Mouse (Mus musculus) urinary bladder, postnatal 10 days (tissue): Measurements from ENCODE around the gene Cspg4.

Source experiments
- DNase-seq: peaks from one replicate; pipeline ENCODE4 v3.0.0; 2022; ENCODE audit warnings: low spot score

Gene Cspg4

DNA sequence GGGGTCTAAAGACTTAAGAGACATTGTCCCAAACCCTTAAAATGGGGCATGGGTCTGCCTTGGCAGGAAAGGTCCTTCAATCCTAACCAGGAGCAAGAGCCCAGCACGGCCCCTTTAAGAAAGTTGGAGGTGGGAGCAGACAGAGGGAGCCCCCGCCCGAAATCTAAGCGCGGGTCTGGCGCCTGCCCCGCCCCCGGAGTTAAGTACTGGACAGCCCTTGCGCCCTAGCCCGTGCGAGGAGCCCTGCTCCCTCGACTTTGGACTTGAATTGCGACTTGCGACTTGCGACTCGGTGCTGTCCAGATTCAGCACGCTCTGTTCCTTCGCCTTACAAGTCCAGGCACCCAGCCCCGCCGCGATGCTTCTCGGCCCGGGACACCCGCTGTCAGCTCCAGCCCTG lies at the start of gene Cspg4:
Cspg4 (plus strand) TSS at position 202 of the 400 bp plus-strand sequence.
- DNase-seq, result no peak

DNA sequence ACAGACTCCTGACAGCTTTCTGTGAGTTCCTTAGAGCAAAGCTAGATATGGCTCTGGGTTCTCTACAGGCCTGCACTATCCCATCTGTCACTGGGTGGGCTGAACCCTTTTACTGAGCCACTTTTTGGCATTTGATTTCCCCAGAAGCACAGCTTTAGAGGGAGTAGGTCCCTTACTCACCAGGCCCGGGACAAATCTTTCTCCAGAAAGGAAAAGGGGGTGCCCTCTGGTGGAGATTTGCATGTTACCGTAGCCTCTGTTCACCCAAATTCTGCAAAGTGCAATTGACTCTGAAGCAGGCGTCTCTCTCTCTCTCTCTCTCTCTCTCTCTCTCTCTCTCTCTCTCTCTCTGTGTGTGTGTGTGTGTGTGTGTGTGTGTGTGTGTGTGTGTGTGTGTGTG lies 39.9 kb upstream of the Cspg4 start:
- DNase-seq, result no peak

DNA sequence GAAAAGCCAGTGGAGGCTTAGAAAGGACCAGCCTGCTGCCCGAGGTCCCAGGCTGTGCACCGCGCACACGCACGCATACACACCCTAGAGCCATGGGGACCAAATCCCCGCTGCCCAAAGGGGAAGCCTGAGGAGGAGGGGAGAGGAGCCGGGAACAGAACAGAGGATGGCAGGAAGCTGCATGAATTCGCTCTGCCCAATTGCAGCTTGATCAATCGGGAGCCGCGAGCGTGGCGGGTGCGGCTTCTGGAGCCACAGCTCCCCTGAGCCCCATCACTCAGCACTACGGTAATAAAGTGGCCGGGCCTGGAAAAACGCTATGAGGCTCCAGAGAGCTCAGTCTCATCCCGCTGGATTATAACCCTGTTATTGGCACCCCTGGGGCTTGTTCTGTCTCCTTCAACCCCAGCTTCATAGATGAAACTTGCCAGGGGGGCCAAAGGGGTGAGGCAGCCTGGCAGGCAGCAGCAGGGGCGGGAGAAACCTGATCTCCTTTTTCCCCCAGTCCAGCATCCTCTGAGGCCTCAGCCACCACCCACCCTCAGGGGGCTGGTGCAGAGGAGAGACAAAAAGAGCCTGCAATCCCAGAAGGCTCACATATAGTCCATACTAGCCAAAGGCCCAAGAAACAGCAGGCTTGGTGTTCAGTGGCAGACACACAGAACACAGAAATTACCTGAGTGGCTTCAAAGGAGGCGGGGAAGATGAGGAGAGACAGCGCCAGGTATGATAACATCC lies 39.2 kb upstream of the Cspg4 start:
- DNase-seq, result no peak

DNA sequence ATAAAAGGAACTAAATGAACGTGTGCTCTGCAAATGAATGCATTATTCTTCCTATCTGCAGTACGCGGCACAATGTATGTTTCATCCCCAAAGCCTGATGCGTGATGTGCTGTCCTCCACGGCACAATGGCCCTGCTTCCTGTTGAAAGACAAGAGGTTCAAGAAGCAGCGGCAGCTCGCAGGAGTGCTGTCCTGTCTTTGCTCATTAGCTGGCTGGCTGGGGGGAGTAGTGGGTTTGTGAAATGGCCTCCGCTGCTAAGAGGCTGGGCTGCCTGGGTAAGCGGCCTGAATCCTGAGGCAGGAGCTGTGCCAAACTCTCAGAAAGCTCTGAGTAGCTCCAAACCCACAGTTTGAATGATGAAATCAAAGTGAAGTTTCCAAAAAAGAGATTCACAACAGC lies 36.7 kb upstream of the Cspg4 start:
- no peak for DNase-seq

DNA sequence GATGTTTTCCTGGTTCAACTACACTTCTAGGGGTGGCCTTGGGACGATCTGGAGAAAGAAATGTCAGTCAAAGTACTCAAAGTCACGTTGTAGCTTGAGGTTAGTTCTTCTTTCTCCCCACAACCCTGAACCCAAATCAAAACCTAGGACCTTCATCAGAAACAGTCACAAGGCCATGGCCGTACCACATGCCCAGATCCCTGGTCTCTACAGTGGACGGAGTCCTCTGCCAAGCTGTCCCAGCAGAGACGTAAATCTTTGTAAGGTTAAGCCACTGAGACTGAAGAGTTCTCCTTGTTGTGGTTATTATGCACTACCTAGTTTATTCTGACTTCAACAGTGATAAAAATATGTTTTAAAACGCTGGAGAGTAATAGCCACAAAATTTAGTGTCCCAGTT lies 36.0 kb upstream of the Cspg4 start:
- DNase-seq, result no peak

DNA sequence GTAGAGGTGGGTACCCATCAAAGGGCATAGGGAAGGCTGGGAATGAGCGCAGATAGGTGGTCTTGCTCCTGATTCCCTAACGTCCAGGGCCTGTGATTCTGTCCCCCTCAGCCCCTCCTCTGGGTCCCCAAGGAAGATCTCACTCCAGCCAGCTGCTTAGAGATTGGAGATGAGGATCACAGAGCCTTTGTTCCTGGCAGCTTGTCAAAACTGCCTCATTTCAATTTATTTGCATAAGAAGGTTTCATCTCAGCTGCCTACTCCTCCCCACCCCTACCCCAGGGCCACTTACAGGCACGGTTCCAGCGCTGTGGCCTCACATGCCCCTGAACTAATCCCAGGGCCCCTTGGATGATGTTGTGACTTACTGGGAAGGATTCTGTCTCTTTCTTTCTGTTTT lies 34.7 kb upstream of the Cspg4 start:
- no peak for DNase-seq

DNA sequence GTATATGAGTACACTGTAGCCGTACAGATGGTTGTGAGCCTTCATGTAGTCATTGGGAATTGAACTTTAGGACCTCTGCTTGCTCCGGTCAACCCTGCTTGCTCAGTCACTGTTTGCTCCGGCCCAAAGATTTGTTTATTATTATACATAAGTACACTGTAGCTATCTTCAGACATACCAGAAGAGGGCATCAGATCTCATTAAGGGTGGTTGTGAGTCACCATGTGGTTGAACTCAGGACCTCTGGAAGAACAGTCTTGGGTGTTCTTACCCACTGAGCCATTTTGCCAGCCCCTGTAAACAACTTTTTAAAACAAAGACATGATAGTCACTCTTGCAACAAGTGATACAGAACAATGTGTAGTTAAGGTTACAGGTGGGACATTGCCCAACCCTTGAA lies 32.9 kb upstream of the Cspg4 start:
- no peak for DNase-seq

DNA sequence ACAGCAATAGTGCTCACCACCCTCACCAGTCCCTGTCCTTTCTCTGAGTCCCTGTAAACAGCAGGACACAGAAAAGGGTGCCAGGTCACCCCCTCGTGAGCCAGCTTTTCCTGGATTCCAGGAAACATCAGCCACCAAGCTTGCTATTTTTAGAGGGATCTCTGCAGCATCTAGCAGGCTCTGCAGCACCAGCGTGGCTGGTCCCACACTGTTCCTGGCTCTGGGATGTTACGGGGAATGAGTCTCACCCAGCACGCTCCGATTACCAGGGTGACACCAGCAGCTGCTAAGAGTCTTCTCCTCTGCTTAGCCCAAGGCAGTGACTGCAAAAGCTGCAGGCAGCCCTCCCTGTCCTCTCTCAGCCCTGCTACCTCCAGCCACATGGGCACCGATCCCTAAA lies 31.9 kb upstream of the Cspg4 start:
- DNase-seq, result no peak

DNA sequence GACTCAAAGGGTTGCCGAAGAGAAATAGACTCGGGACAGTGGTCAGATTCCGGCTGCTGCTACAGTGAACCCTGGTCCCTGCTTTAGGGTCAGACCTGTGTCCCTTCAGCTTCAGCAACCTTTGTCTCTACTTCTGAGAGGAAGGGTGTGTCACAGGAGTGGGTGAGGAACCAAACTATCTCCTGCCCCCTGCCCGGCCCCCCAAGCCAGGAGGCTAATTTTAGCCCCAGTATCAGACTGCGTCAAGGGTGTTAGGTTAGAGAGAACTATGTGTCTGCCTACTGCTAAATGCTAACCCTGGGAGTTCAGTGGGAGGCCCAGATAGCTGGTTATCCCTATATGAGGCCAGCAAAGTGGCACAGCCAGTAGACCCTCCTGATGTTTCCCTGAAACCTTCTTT lies 29.7 kb upstream of the Cspg4 start:
- no peak for DNase-seq

DNA sequence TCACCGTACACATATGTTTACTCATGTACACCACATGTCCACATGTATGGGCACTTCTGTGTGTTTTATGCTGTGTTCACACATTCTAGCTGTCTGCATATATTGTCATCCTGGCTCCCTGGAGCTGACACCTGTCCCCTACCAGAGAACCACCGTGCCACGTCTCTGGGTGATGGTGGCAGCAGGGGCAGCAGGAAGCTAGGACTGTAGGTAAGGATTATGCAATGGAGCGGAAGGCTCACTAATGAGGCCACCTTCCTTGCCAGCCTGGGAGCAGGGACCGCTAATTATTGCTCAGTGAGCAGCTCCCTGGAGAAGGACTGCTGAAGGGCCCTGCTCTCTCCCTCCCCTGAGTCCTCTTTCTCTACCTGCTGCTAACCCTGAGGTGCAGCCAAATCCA lies 24.1 kb upstream of the Cspg4 start:
- no peak for DNase-seq

DNA sequence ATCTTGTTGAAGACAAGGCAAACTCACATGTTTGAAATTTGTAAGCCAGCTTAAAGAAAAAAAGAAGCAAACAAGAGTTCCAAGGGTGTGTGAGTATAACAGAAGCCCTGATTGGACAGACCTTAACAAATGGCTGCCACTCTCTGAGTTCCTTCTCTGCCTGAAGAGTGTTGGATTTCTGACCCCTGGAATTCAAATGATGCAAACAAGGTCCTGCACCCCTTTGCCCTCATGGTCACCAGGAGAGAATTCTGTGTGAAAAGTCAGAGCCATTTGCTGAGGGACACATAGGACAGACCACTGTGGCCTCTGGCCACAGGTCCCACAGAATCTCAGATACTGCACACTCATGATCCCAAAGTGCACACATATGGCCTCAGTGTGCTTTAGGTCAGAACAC lies 23.0 kb upstream of the Cspg4 start:
- no peak for DNase-seq

DNA sequence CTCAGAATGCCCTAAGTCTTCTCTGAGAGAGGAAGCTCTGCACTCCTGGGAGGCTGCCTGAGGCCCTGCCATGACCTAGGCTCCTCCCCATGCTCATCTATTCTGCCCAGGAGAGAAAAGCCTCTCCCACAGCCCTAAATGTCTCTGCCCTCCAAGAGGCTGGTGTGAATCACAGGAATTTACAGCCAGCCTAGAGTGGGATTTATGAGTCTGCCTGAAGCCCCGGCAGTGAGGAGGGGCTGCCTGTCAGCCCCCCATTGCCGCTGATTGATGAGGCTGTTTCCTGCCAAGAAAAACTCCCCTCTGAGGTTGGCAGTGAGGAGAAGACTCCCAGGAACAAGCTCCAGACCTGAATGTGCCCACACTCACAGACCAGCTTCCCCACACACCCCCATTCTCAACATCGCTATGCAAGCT lies 22.5 kb upstream of the Cspg4 start:
- DNase-seq, result no peak

DNA sequence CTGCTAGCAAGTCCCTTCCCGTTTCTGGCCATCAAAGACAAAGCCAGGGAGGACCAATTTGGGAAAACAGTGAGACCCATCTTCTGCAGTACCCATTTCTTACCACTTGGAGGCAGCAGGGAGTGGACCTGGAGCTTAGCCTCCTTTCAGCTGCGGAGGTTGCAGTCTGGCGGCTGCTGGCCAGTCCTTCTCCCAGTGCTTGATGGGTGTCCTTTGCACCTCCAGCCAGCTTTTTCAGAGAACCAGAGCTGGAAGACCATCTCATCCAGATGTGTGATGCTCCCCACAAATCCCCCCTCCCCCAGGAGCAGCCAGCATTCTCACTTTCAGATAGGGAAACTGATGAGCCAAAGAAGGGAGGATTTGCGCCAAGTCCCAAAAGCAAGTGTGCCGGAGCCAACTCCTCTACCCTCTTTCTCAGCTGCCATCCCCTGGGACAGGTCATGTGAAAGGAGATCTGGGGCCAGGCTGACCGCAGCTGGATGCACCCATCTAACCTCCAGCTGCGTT lies 21.1 kb upstream of the Cspg4 start:
- peak; percentile 30 for DNase-seq

DNA sequence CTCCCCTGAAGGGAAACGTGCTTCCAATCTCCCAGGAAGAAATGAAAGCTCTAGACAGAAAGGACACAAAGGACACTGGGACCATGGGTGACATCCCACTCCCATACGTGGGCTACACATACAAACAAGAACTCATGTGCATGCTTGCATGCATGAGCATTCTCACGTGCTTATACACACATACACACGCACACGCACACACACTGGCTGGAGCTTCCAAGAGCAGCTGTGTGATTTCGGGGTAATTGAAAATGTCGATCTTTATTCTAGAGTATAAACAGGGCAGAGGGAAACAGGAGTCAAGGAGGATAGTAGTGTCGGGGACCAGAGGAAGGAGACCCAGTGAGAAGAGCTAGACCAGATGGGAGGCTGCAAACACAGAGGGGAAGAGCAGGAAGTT lies 20.2 kb upstream of the Cspg4 start:
- no peak for DNase-seq

DNA sequence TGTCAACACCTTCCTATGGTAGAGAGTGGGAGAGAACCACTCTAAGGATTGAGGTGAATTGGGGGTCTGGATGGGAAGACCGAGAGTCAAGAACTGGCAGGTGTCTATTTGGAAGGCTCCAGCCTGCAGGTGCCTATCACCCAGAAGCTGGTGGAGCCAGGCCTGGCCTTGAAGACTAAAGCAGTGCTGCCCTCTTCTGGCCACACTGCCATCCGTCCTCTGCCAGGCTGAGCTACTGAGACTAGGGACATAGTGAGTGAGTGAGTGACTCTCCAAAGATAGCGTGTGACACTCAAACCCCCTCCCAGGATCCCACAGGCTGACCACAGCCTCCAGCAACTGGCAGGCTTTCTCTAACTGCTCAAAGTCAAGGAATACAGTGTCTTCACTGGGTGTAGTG lies 17.3 kb upstream of the Cspg4 start:
- no peak for DNase-seq

DNA sequence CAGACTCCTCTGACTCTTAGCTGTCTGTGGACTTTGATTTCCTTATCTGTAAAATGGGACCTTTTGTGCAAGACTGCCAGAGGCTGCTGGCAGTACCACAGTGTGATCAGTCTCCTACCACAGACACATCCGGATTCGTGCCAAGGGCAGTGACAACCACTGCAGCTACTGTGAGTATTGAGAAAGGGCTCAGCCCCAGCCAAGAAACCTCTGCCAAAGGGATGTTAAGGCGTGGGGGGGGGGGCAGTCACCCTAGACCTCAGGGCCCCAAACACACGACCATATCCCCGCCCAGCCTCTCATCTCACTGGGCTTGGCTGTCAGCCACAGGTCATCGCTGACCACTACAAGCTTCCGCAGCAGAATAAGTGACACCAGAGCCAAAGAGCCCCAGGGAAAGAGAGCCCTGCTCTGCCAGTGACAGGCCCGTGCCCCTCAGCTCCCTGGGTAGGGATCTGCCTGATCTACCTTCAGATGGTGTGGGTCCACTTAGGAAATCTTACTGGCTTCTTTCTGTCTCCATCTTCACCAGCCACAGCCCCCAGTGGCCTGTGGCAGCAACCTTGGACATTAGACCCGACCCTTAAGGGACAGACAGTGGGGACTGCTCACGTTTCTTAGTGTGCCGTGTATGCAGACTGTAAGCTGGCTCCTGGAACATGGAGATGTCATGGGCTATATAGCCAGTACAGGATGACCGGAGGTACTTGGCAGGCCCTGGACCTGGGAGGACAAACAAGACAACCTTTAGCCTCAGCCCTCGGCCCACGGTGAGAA lies 14.5 kb upstream of the Cspg4 start:
- no peak for DNase-seq

DNA sequence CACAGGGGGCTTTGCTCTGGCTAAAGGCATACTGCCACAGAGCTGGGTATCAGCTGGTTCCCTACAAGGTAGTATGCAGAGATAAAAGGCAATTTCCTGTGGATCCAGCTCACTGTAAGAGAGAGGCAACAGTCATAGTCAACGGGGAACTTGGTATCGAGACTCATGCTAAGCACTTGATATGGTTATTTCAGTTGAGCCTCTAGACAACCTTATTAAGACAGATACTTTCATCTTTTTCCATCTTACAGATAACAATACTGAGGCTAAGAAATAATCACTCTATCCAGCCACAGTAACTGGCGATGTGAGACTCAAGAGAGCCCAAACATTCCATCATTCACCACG lies 14.0 kb upstream of the Cspg4 start:
- no peak for DNase-seq

DNA sequence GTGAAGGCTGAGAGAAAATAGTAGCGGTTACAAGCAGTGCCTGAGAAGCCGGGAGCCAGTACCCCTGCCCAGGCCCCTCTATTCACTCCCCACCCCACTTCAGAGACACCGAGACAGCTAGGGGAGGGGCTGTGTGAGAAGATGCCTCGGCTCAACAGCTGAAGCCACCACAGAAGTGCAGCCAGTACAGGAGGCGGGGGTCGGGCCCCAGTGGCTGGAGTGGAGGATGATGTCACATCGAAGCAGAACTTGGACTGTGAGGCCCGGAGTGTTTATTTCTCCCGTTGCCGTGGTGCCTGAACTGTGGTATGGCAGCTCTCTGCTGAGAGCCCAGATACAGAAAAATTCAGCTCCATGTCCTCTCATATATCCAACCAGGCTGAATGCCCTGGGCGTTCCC lies 13.1 kb upstream of the Cspg4 start:
- no peak for DNase-seq

DNA sequence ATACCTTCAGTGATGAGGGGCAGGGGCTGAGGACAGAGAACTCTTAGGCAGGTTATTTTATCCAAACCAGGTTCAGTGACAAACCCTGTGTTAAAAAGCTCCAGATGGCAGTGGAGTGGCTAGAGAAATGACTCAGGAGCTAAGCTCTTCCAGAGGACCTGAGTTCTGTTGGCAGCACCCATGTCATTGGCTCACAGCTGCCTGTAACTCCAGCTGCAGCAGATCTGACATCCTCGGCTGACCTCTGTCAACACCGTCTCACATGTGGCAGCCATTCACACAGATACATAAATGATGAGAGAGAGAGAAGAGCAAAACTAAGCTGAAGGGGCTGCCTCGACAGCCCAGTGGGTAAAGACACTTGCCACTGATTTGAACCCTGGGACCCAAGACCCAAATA lies 7.4 kb upstream of the Cspg4 start:
- no peak for DNase-seq

DNA sequence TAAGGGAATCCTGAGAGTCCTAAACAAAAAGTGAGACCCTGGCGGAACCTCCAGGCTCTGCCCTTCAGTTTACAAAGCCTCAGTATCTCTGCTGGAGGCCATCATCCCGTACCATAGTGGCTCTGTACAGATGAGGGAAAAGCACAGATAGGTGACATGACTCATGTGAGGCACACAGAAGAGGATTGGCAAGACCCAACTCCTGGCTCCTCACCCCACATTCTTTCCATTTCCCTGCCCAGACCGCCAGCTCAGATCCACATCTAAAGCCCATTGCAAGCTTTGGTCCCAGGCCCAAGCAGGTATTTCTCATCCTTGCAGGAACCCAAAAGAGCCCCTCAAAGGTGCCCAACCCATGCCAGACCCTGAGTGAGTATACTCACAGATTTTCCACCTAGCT lies 4.8 kb upstream of the Cspg4 start:
- no peak for DNase-seq

DNA sequence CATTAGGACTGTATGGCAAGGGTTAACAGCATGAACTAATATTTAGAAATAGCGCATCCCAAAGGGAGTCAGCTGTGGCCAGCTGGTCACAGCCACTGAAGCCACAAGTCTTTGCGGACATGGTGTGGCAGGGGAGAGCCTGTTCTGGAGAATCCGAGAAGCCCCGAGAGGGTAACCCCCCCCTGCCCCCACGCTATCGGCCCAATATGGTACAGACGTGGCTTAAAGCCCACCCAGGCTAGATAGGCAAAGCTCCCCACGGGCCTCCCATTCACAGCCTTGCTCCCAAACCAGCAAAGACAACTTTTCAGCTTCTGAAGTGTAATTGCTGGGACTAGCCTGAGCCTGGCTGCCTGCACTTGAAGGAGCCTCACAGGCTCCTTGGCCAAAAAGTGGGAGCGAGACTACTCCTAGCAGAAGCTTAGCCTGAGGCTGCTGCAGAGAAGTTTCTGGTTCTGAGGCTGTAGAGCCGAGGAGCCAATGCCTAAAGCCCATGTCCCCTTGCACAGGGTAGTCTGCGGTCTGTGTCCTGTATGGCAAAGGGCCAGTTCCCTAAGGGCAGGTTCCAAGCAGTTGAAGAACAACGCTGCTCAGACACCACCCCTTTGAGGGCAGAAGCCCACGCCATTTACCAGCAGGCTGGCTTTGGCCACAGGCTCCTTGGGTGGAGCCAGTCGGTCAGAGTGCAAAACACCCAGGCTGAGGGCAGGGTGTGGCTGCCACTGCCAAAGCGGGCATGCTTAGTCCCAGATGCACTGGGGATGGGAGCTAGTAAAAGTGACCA lies 4.2 kb upstream of the Cspg4 start:
- DNase-seq, result no peak

DNA sequence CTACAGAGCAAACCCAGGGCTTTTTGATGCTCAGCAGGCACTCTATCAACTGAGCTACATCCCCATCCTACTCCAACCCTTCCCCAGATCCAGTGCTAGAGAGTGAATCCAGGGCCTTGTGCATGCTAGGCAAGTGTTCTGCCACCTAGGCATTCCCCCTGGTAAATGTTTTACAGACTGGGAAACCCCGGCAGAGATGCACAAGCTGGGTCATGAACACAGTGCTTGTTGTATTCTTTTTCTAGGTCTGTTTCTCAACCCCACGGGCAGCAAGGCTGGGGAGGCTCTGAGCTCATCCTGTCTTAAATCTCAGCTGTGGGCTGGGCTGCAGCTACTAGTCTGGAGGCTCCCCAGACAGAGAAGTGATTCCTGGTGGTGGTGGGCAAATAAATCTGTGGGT lies 2.0 kb upstream of the Cspg4 start:
- no peak for DNase-seq

DNA sequence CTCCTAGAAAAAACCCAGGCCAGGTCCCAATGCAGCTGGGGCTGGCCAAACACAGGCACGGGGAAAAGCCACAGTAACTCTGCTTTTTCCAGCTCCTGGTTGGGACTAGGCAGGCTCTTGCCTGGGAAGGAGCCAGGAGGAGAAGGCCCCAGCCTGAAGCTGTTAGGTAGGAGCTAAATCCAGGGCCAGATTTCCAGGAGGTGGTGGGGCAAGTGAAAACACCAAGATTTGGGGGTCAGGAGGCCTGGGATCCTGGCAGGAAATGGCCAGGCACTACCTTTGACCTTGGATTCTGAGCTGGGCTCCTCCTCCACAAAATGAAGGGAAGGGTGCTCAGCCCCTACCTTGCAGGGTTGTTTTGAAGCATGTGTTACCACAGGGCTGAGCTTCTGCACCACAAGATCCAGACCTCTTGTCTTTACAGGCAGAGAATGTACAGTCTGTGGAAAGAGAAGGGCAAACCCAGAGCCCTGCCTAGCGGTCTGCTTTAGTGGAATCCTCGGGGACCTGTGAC lies 560 bp upstream of the Cspg4 start, which contains the start of gene Odf3l1:
Odf3l1 (minus strand) TSS at position 464 of the 514 bp plus-strand sequence.
- DNase-seq, result no peak
